Mouse (Mus musculus): ENCODE results near the gene Dennd1a.

Dennd1a gene

DNA sequence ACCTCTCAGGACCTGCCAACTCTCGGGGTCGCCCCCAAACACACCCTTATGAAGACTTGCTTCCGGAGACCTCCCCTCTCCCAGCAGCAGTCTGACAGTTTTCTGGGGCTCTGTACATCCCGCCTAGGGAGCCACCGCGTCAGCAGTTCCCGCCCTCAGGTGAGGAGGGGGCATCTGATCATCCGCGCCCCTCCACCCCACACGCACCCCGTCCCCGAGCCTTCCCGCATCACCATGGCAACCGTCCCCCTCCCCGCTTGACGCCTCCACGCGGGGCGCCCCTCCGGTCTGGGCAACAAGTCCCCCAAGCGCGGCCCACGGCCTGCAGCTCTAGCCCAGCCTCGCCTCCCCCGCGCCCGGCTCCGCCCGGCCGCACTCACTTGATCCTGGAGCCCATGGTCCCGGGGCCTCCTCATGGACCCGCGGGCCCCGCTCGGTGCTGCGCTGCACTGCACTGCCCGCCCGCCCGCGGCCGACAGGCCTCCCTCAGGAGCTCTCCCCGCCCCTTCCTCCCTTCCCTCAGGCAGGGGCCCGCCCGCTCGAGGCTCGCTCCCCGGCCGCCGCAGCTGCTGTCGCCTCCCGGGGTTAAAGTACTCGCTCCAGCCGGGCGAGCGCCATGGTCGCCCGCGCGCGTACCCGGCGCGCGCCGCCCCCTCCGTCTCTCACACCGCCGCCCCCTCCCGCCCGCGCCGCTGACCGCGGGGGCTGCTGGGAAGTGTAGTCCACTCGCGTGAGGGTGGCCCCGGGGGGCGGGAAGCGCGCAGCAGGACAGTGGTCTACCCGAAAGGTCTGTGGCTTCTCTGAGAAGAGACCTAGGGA lies at the start of gene Dennd1a:
Dennd1a (minus strand) TSS at position 658 of the 819 bp plus-strand sequence.
- DNase-seq (ENCODE audit: low spot score in 2 of 2), result peak; percentile 86 to 89

GRCm38 (mm10) chr2:38336606-38337005 lies 49.4 kb upstream of the Dennd1a start:
- no peak for DNase-seq (ENCODE audit: low spot score in 2 of 2)

GRCm38 (mm10) chr2:38333586-38334119 lies 46.5 kb upstream of the Dennd1a start:
- DNase-seq (ENCODE audit: low spot score in 2 of 2), result no peak

- DNase-seq (ENCODE audit: low spot score in 2 of 2), result no peak
Measured at GRCm38 (mm10) chr2:38326671-38327070, 39.5 kb upstream of the Dennd1a start.

GRCm38 (mm10) chr2:38323380-38323779 lies 36.2 kb upstream of the Dennd1a start:
- DNase-seq (ENCODE audit: low spot score in 2 of 2), result no peak

GRCm38 (mm10) chr2:38320911-38321310 lies 33.7 kb upstream of the Dennd1a start:
- peak; percentile 41 to 50 for DNase-seq (ENCODE audit: low spot score in 2 of 2)

- no peak for DNase-seq (ENCODE audit: low spot score in 2 of 2)
Measured at GRCm38 (mm10) chr2:38319086-38319485, 31.9 kb upstream of the Dennd1a start.

- DNase-seq (ENCODE audit: low spot score in 2 of 2), result no peak
Measured at GRCm38 (mm10) chr2:38313399-38313798, 26.2 kb upstream of the Dennd1a start.

- no peak for DNase-seq (ENCODE audit: low spot score in 2 of 2)
Measured at GRCm38 (mm10) chr2:38312921-38313320, 25.7 kb upstream of the Dennd1a start.

- DNase-seq (ENCODE audit: low spot score in 2 of 2), result no peak
Measured at GRCm38 (mm10) chr2:38305152-38305551, 18.0 kb upstream of the Dennd1a start.

GRCm38 (mm10) chr2:38300941-38301340 lies 13.8 kb upstream of the Dennd1a start:
- no peak for DNase-seq (ENCODE audit: low spot score in 2 of 2)

GRCm38 (mm10) chr2:38295939-38296338 lies 8.7 kb upstream of the Dennd1a start:
- DNase-seq (ENCODE audit: low spot score in 2 of 2), result no peak

- DNase-seq (ENCODE audit: low spot score in 2 of 2), result no peak
Measured at GRCm38 (mm10) chr2:38291526-38291925, 4.3 kb upstream of the Dennd1a start.

DNA sequence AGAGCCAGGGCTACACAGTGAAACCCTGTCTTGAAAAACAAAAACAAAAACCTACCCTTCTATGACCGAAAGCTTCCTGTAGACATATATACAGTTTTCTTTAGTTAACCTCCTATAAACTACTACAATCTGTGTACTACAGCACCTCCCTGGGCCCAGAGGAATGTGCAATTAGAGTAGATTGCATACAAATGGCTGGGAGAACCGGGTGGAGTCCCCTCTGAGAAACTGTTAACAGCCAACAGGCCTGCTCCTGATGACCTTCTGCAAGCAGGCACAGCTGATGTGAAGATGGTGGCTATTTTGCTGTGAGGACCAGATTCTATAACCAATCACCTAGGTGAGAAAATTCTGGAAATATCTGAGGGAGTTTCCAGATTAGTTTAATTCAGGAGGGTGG lies 1.0 kb upstream of the Dennd1a start:
- no peak for DNase-seq (ENCODE audit: low spot score in 2 of 2)

- no peak for DNase-seq (ENCODE audit: low spot score in 2 of 2)
Measured at GRCm38 (mm10) chr2:38286433-38286732, 807 bp downstream of the Dennd1a start.

GRCm38 (mm10) chr2:38285781-38286432 lies 1.3 kb downstream of the Dennd1a start:
- no peak for DNase-seq (ENCODE audit: low spot score in 2 of 2)

DNA sequence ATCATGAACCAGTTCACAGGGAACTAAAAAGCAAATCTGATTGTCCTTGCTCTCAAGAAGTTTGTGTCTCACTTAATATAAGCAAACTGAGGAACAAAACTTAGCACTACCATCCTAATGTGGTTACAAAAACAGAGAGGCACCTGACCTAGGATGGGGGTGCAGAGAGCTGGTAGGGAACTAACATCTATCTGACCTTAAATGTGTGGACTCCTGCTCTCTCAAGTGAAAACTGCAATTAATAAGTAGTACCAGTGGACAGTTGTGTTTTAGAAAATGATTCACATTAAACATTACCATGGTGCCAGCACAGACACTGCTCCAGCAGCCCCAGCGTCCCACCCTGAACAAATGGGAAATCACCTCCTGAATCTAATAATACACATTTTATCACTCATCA lies 3.2 kb downstream of the Dennd1a start:
- no peak for DNase-seq (ENCODE audit: low spot score in 2 of 2)

DNA sequence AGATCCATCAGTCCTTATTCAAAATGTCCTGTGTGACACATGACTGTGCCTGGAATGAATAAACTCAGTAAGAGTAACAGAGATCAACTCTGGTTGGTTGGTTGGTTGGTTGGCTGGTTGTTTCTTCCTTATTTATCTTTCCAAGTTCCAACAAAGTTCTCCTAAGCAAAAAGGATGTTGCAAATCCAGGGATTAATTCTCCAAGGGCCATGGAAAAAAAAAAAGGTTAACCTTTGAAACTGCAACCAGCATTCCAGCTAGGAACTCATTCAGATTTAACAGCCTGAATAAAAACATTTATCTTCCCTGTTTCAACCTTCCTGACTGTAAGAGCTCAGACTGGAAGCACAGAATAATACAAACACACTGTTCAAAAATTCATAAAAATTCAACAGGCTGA lies 6.8 kb downstream of the Dennd1a start:
- DNase-seq (ENCODE audit: low spot score in 2 of 2), result no peak

DNA sequence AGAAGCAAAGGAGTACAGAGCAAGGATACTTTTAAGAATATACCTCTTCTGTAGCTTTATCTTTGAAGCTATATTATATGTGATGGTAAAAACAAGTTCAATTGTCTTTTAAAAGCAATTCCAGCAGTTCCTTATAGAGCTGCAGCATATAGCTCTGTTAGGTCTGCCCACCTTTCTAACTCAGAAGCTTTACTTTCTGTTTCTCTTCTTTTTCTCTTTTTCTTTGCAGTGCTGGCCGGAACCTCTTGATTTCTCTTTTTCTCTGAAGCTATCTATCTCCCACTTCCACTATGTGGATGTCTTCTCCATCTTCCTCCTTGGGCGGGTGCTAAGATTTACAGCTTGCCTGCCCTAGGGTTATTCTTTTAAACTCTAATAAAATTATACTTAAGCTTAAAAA lies 12.2 kb downstream of the Dennd1a start:
- DNase-seq (ENCODE audit: low spot score in 2 of 2), result no peak

DNA sequence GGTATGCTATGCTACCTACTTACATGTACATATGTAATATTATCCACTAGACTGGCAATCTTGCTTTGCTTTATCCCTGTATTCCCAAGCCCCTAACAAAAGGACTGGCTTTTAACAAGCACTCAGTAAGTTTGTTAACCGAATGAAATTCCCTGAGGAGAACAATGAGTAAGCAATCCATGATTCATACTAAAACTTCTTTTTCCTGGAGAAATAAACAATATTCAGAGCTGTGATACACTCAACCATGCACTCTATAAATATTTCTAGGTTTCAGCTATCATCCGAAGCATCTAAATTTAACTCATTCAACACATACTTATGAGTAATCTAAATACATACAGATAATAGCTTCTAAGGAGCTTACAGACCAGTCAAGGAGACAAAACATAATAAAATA lies 23.5 kb downstream of the Dennd1a start:
- no peak for DNase-seq (ENCODE audit: low spot score in 2 of 2)

- no peak for DNase-seq (ENCODE audit: low spot score in 2 of 2)
Measured at GRCm38 (mm10) chr2:38259052-38259451, 28.1 kb downstream of the Dennd1a start.

GRCm38 (mm10) chr2:38237616-38238015 lies 49.6 kb downstream of the Dennd1a start:
- no peak for DNase-seq (ENCODE audit: low spot score in 2 of 2)

GRCm38 (mm10) chr2:38235593-38235992 lies 51.6 kb downstream of the Dennd1a start:
- DNase-seq (ENCODE audit: low spot score in 2 of 2), result no peak

All from thymus, postnatal 10 days (tissue).